Mouse (Mus musculus) adrenal gland, adult (tissue): ENCODE measurements around the gene Dph1.
A peak's percentile ranks its signal among the peaks of the same experiment; 100 is the strongest.

Source experiments
- DNase-seq, 2 experiments: peaks; one replicate each; pipeline ENCODE4 v3.0.0; 2022 to 2023; ENCODE audit warnings: low spot score in 1 of 2; ENCODE audit not compliant: inconsistent age in 2 of 2

The Dph1 gene

DNA sequence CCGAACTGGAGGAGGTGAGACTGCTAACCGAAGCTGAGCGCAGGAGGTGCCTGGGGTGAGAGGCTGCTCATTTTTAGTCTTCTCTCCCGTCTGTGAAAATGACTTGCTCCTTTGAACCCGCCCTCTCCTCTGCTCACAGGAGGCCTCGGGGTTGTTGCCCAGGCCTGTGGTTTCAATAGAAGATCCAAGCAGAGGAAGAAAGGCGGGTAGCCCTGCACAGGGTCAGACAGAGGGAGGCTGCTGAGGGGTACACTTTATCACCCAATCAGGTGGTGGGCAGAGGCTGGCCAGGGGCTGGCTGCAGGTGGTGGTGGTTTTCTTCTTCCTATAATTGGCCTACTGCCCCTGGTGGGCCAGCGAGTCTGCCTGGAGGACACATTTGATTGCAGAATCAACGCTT lies 13.4 kb upstream of the Dph1 start:
- no peak for DNase-seq

DNA sequence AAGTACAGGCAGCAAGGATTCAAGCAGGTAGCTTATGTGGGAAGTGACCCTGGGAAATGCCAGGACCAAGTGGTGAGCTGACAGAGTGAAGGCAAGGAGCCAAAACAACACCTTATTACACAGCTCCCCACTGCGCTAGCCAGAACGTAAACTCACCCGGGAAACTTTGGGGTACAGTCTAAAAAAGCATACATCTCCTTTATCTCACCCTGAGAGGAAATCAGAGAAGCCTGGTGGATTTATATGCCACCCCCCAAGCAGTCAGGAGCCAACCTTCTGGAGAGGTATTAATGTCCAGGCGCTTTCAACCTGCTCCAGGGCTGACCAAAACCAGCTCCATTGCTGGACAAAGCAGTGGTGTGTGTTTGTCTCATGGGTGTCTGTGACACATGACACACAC lies 12.9 kb upstream of the Dph1 start:
- no peak for DNase-seq

DNA sequence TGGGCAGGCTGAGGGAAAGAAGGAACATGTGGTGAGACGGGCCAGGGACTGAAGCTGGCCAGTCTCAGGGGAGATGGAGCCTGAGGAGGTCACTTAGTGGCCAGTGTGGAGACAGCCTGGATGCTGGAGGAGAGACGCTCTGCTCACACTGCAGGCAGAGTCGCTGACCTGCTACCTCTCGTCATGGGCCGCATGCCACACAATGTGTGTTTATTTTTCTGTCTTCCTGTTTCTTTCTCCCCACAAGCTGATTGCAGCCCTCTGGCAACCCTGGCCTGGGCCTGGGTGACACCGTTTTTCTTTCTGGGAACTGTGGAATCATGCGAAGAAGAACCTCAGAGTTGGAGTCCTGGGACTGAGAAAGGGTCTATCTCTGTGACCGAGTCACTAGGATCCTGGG lies 10.7 kb upstream of the Dph1 start:
- DNase-seq, result no peak

DNA sequence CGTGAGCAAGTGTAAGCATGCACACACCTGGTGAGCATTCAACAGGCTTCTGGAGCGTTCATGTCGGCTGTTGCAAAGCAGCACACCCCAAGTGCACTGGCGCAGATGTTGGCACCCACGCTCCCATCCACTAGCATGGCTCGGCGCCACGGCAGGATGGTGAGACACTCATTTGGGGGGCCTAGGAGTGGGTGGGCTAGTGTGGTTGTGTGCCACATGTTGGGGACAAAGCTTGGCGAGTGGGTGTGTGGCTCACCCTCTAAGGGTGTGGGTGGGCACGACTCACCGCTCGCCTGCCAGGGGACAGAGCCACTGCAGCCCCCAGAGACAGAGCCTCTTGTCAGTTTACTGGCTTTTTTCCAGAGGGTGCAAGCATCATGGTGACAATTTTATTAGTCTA lies 9.9 kb upstream of the Dph1 start:
- no peak for DNase-seq

DNA sequence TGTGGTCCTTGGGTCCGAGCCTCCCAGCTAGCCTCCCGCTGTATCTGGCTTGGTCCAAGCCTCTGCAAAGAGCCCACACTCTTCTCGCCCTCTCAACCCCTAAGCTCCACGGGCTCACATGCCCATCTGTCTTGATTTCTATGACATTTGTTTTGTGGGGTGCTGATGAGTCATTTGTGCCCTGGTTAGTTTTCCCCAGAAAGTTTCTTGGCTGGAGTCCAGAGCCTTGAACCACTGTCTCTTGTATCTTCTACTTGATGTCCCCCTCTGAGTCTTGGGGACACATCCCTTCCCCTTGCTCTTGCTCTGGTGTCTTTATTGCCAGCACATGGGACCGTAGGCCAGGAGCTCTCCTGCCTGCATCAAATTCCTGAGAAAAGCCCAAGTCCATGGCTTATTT lies 8.9 kb upstream of the Dph1 start:
- DNase-seq, result peak; percentile 69 to 87

DNA sequence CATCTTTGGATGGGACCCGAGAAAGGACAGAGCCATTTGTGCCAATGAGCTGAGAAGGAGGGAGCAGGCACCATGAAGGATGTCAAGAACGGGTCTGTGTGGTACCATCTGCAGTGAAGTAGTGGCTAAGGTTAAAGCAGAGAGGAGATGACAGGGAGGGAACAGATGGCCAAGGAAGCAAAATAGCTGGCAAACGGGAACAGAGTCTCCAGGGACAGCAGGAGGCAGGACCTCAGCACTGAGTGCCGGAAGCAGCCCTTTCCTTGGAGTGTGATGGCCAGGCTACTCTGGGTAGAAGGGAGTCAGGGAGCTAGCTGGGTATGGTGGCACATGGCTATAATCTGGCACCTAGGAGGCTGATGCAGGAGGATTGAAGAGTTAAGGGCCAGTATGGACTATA lies 7.8 kb upstream of the Dph1 start:
- no peak for DNase-seq

DNA sequence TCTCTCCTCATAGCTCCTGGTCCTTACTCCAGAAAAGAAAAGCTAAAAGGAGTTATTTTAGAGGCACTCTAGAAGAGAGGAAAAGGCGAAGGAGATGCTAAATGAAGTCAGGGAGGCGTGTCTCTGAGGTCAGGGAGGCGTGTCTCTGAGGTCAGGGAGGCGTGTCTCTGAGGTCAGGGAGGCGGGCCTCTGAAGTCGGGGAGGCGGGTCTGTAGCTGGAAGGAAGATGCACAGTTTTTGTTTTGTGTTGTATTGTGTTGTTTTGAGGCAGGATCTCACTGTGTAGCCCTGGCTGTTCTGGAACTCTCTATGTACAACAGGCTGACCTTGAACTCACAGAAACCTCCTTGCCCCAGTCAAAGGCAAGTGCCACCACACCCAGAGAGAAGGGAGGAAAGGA lies 6.9 kb upstream of the Dph1 start:
- no peak for DNase-seq

DNA sequence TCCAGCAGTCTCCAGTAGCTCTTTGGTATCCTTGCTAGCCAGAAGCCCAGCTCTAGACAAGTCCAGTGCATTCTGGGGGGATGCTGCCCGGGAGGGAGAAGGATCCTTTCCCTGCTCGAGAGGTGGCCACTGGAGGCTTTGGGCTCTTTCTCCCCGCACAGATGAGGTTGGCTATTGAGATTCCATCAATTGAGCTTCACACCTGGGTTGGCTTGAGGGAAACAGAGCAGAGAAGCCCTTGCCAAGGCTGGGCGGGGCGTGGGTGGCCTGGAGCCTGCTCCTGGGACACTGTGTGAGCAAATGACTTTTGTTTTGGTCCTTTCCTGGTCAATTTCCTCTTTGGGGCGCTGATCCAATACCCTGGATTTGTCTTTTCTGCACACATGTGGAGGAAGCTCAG lies 5.1 kb upstream of the Dph1 start:
- DNase-seq, result no peak

DNA sequence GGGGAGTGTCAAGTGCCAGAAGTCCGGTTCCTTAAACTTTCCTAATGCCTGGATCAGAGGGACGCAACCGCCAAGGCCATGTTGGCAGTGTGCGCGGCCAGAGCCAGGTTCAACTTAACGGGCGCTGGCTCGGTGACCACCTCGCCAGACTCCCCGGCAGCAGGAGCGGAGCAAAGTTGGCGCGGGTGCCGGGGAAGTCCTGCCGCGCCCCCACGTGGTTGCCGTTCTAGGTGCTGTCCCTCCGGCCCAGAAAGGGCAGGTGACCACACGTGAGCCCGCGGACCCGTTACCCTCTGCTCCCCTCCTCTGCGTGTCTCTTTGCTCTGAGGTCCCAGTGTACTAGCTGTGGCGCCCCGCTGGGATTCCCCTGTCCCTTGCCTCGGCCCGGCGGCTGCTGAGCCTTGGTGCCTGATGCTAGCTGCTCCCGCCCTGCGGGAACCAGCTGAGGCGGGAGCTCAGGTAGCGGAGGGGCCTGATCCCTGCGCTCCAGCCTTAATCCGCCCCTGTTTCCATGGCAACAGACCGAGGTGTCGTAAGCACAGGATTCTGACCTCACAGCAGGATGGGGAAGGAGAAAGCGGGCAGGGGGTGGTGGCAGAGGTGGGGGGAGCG lies 3.9 kb upstream of the Dph1 start:
- peak; percentile 72 to 84 for DNase-seq

DNA sequence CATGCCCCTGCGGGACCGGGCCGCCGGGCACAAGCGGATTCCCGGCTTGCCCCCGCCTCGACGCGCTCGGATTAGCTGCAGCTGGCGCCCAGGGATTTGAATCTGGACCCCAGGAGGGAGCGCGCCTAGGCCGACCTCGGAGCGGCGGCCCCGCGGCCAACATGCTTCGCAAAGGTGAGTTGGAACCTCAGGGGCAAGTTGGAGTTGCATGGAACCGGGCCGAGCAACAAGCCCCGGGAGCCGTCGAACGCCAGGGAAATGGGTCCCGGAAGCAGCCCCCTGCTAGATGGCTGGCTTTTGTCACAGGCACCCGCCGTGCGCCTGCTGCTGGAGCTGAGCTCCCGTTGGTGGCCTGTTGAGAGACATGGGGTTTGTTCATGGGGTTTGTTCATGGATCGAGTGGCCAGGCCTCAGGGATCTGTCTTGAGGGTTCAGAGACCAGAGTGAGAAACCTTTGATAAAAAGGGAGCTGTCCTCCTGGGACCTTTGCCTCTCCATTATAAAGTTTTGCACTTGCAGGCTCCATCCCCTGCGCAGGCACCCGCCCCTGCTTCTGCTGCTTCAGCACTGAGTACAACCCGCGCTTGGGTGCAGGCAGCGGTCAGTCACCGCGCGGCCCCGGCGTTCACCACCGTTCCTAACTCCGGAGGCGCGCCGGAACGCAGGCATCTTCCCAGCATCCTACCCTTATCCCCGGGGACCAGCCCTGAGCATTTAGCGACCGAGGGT lies 3.2 kb upstream of the Dph1 start:
- DNase-seq, result peak in 1 of 2 experiments; percentile 60

DNA sequence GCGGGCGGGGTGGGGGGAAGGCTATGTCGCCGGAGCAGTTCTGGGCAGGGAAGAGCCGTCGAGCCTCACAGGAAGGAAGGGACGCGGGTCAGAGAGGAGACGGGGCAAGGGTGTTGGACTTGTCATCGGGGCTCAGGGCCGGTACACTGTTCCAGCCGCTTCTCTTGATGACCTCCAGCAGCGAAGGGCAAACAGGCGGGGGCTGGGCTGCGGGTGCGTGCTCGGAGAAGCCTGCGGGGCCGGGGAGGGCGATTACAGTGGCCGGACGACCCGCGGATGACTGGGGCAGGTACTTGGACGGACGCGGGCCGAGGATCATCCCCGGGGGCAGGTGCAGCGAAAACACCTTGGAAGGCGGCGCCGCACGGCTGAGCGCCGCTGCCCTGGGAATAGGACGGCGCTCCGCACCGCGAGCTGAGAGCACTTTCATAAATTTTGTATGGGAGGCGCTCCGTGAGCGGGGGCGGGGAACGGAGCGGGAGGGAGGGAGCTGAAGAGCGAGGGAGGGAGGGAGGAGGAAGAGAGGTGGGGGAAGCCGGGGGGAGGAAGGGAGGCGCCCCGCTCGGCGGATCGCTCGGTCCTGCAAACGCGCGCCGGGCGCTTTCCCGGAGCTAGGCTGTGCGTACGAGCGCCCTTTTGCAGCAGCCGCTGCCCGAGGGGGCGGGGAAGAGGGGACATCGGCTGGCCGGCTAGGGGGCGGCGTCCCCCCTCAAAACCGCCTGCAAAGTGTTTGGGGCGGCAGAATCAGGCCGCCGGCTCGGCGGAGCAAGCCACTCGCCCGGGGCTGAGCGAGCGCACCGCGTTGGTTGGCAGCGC lies 2.4 kb upstream of the Dph1 start, which contains the start of gene Rtn4rl1:
TSS of gene Rtn4rl1 (plus strand) at position 528 of the 816 bp plus-strand sequence.
- DNase-seq, result peak; percentile 91 to 96

DNA sequence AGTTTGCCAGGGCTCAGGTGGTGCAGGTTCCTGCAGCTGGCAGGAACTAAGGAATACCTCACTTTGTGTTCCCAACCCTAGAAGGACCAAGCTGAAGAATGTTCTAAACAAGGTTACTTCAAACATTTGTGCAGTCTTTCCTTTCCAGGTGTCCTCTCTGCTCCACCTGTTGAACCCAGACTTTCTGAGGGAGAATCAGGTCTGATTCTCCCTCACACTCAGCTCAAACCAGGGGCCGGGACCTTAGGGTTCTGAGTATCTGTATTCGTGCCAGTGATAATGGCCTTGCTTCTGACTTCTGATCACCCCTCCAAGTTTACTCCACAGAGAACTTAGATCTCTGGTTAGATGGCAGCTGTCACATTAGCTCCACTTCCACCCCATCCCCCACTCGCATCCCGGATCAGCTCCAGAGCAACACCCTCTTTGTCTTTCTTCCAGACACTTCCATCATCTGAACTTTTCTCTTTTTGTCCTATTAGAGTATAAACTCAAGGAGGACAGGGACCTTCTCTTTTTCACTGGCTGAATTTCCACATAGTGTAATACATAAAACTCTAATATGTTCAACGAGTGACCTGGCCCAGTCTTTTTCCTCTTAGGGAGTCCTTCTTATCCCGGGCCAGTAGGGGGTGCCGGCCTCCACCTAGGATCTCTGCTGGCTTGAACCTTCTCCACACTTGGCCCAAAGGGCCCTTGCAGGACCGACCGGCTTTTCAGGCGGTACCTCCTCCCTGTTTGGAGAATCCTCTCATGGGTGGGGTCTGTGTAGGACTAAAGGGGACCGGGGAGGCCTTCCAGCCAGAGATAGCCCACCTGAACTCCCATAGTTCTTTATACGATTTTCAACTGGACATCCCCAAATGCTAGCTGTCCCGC lies 1.5 kb upstream of the Dph1 start:
- peak; percentile 91 to 95 for DNase-seq

DNA sequence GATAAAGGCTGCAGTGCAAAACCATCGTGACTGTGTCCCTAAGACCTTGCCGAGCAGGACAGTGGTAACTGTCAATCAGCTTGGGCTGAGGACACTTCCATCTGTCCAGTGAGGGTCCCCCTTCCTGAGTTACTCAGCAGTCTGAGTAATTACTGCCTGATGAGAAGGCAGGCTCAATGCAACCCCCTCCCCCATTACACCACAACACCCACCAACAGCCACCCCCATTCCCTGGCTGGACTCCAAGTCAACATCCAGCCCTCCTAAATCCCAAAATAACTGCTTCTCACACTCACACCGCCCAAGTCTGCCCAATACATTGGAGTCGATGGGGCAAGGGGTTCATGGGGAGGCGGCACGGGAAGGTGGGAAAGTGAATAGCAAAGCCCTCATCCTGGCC lies 800 bp upstream of the Dph1 start:
- no peak for DNase-seq

DNA sequence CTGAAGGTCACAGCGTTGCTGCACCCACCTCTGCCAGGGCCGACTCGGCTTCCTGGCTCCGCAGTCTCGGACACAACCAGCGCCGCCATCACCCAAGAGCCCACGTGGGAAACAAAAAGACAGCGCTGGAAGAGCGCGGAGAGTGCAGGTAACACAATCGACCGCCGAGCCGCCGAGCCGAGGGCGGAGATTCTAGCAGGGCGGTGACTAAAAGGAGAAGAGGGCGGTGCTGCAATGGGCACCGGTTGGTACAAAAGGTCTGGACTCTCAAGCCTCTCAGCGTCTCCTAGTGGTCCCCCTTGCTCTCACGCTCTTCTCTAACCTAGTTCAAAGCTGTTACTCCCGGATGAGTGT lies 693 bp downstream of the Dph1 start:
- peak; percentile 91 to 95 for DNase-seq

DNA sequence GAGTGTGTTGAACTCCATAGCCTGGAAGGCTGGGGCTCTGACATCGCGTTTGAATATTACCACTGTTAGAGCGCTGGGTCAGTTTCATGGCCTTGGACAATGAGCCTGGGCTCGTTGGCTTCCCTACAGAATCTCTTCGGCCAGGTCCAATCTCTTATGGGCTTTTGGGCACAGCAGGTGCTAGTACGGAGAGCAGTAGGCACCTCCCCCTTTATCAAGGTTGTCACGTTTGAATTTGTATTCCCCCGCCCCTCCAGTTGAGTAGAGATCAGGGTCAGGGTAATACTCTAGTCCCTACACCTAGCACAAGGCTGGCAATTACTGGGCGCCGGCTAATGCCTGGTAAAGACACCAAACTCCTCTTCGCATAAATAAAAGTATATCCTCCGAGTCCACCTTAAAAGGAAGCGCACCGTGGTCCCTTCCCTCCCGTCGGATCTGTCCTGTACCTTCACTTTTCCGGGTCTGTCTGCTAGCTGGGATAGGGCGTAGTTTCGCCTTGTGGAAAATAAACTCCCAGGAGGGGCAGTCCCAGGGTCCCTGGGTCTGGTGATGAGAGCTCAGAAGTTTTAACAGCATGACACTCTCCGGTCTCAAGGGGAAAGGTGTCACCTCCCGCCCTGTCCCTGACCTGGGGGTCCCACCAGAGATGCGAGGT lies 1.2 kb downstream of the Dph1 start:
- DNase-seq, result peak in 1 of 2 experiments; percentile 75

DNA sequence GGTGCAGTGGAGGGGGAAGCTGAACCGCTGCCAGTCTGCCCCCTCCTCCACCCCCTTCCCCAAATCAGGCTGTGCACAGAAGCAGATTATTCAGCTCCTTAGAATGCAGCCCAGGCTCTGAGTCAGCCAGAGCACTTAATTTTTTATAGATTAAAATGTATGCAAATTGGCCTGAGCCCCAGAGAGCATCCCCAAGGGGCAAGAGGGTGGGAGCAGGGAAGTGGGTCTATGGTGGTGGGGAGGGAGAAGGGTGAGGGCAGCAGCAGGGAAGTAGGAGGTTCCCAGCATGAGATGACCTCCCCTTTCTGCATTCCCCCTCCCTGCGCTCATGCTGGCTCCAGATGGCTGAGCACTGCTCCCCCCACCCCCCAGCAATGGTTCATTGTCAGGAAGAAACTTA lies 6.1 kb downstream of the Dph1 start:
- no peak for DNase-seq

DNA sequence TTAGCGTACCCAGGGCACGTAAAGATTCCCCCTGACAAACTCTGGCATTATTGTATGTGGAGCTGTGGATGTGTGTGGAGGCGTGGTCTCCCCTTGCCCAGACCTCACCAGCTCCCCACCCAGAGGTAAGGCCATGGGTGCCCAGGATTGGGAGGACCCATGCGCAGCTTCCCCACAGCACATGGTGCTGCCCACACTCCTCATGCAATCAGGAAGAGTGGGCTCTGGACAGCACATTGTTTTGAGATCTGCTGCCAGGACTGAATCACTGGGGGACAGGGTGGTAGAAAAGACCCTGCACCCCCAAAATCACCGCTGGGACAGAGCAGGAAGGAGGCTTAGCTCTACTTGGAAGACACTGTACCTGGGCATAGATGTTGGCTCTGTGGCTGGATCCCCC lies 6.5 kb downstream of the Dph1 start:
- DNase-seq, result peak in 1 of 2 experiments; percentile 8

DNA sequence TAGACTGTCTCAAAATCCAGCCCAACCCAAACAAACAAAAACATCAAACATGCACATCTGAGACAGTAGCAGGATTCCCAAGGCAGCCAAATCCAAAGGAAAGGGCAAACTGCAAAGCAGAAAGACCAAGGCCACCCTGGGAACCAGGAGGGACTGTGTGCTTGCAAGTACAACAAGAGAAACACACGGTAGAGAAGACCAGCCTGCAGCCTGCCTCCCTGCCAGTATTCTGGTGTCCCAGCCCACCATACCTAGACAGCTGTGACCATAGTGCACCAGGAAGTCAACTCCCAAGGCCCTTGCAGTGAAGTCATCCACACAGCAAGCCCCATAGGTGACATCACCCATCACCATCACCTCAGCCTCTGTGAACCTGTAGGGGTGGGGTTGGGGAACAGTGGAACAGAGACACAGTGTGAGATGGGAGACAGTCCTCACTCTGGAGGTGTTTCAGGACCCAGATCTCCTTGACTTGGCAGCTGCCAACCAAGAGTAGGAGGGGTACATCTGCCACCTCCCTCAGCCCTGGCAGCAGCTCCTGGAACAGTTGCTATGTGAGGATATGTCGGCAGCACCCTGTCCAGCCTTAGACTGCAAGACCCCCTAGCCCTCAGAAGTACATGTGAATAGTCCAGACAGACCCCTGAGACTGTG lies 7.0 kb downstream of the Dph1 start:
- DNase-seq, result peak in 1 of 2 experiments; percentile 15

DNA sequence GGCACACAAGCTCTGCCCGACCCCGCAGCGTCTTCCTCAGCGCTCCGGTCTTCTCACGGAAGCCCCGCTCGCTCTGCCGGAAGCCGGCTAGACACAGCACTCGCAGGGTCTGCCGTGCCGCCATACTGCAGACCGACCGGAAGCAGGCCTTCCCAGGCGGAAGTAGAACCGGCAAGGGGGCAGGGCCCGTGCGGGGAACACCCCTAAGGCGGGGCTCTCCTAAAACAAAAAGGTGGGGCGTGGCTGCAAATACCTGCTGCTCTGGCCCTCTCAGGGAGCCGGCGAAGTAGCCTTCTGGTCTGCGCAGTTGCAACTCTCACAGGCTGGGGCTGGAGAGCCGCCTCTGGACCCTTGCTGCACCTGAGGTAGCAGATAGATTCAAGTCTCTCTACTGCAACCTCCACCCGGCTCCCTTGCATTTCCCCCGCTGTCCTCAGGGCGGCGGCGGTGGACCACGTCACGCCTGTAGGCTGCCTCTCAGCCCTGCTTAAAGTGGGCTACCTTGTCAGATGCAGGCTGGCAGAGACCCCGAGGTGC lies 12.3 kb downstream of the Dph1 start, which contains the start of gene Ovca2:
TSS of gene Ovca2 (minus strand) at position 164 of the 537 bp plus-strand sequence.
- peak; percentile 92 to 98 for DNase-seq

DNA sequence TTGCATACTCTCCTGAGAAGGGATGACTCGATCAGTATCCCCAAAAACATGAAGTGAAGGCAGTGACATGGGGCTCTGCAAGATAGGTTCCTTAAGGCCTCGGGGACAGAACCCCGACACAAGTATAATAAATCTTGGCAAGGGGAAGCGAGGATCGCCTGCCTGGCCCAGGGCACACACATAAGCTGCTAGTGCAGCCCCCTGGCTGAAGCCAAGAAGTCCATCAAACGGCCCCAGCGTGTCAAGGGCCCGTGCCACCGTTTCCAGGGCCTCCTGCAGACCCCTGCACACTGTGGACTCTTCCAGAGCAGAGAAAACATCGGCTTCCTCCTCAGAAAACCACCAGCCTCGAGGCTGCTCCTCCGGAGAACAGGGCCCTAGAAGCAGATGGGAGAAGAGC lies 13.0 kb downstream of the Dph1 start:
- DNase-seq, result no peak
